8 mouse cellular contexts compared by ENCODE assay signal in genomic region chr6:119924235-119925005, GRCm38 (mm10). TPM values are rescaled to one million over a fixed set of nuclear protein-coding genes. Genes with fewer than 3 reads are reported as not detected.
DNase-seq lines count a peak whose midpoint lies in the region; ATAC-seq and TF ChIP-seq lines count a peak whose summit lies in the region.

No protein-coding gene starts in this region.

- H3K27ac ChIP-seq in liver, adult 2 months (replicated peaks; ENCODE audit: insufficient read depth, low read depth, low read length), result no peak overlapping the region
- H3K27ac ChIP-seq in liver, embryonic 11.5 days (ENCODE audit: low read depth, low read length), result no peak overlapping the region
- no peak overlapping the region for H3K27ac ChIP-seq in embryonic facial prominence, embryonic 14.5 days (replicated peaks; ENCODE audit: low read depth, low read length)

- no peaks in the 10 kb centered on the region for H3K27me3 ChIP-seq in liver, adult 2 months (ENCODE audit: control insufficient read depth, insufficient read depth, low read length)
- H3K27me3 ChIP-seq in liver, embryonic 11.5 days (replicated peaks; ENCODE audit: control insufficient read depth, insufficient read depth, low read length), result no peaks in the 10 kb centered on the region
- H3K27me3 ChIP-seq in embryonic facial prominence, embryonic 14.5 days (replicated peaks; ENCODE audit: control insufficient read depth, insufficient read depth, low read length), result no peaks in the 10 kb centered on the region

- DNase-seq in cerebellum, adult 9-10 months, result peak; percentile 54
- no peak for DNase-seq in cerebellum, adult 9-11 months
- no peak for DNase-seq in liver, adult 2 months (ENCODE audit: extremely low read depth, low read depth, low spot score)
- no peak for DNase-seq in liver, embryonic 11.5 days (ENCODE audit: low spot score)
- peak; percentile 66 for DNase-seq in embryonic facial prominence, embryonic 14.5 days (ENCODE audit: low spot score)
- DNase-seq in lung, postnatal 10 days, result peak; percentile 24
- no peak for DNase-seq in spleen, postnatal 10 days (ENCODE audit: low spot score in 2 of 2)
- no peak for DNase-seq in thymus, adult 18-20 months

- H3K4me1 ChIP-seq in liver, adult 2 months (ENCODE audit: control insufficient read depth, insufficient read depth, low read length), result no peaks in the 10 kb centered on the region
- no peaks in the 10 kb centered on the region for H3K4me1 ChIP-seq in liver, embryonic 11.5 days (replicated peaks; ENCODE audit: control insufficient read depth, insufficient read depth, low read length)
- H3K4me1 ChIP-seq in embryonic facial prominence, embryonic 14.5 days (ENCODE audit: control insufficient read depth, insufficient read depth, low read length), result no peaks in the 10 kb centered on the region

- TF ChIP-seq CTCF in liver, adult 2 months (IDR thresholded peaks at IDR 0.05; ENCODE audit: low read depth, low read length), result peak; percentile 24; the same call in 1 of the 2 replicates

- H3K4me3 ChIP-seq in liver, adult 2 months (ENCODE audit: insufficient read depth, low read depth, low read length), result no peak overlapping the region
- H3K4me3 ChIP-seq in liver, embryonic 11.5 days (ENCODE audit: low read depth, low read length), result no peak overlapping the region
- H3K4me3 ChIP-seq in embryonic facial prominence, embryonic 14.5 days (ENCODE audit: low read depth, low read length), result no peak overlapping the region

- TF ChIP-seq POLR2A in liver, adult 2 months (IDR thresholded peaks at IDR 0.05; ENCODE audit: extremely low read depth, insufficient read depth, low read length), result no peak

- H3K9ac ChIP-seq in liver, adult 2 months (ENCODE audit: low read depth, low read length), result no peak overlapping the region
- H3K9ac ChIP-seq in liver, embryonic 11.5 days (ENCODE audit: low read depth, low read length), result no peak overlapping the region
- H3K9ac ChIP-seq in embryonic facial prominence, embryonic 14.5 days (ENCODE audit: low read depth, low read length), result no peak overlapping the region

- H3K9me3 ChIP-seq in liver, embryonic 11.5 days (ENCODE audit: control insufficient read depth, low read length), result no peaks in the 10 kb centered on the region
- H3K9me3 ChIP-seq in embryonic facial prominence, embryonic 14.5 days (ENCODE audit: control insufficient read depth, low read length), result no peaks in the 10 kb centered on the region

- no peak for ATAC-seq in liver, embryonic 11.5 days (replicated peaks; ENCODE audit: low FRiP score)
- ATAC-seq in embryonic facial prominence, embryonic 14.5 days (ENCODE audit: low read depth), result peak; percentile 30; the same call in 1 of the 2 replicates

- WGBS in liver, adult 2 months, result 61% methylated on average over 4 of the region's 4 CpGs
- 62% methylated on average over 4 of the region's 4 CpGs for WGBS in liver, embryonic 11.5 days
- 50% methylated on average over 4 of the region's 4 CpGs for WGBS in embryonic facial prominence, embryonic 14.5 days

- no peaks in the 10 kb centered on the region for H3K79me2 ChIP-seq in liver, adult 2 months (ENCODE audit: control insufficient read depth, insufficient read depth, low read length)

- peaks cover 80% of the 10 kb centered on the region for H3K36me3 ChIP-seq in liver, adult 2 months (ENCODE audit: control insufficient read depth, insufficient read depth, low read length)
- H3K36me3 ChIP-seq in liver, embryonic 11.5 days (ENCODE audit: control insufficient read depth, insufficient read depth, low read length), result peaks cover 39% of the 10 kb centered on the region
- H3K36me3 ChIP-seq in embryonic facial prominence, embryonic 14.5 days (ENCODE audit: control insufficient read depth, insufficient read depth, low read length), result peaks cover 94% of the 10 kb centered on the region

- H3K4me2 ChIP-seq in liver, embryonic 11.5 days, result no peak overlapping the region
- H3K4me2 ChIP-seq in embryonic facial prominence, embryonic 14.5 days (ENCODE audit: low read depth, low read length), result no peak overlapping the region

RNA-seq across cellular contexts. Expression of gene Rad52, which starts 21.9 kb away (rescaled TPM):
- total RNA-seq in liver, adult 2 months (2014; rRNA removed), result 10.5 and 11.5 TPM in 2 replicates
- 7.9 and 10.3 TPM in 2 replicates for polyA plus RNA-seq in liver, adult 2 months (2012; rRNA removed)
- 23.9 and 24.7 TPM in 2 replicates for polyA plus RNA-seq in liver, embryonic 11.5 days (2014; fragmentation: Nextera tagmentation; extraction: Ambion mirVana)
- 17.2 and 21.6 TPM in 2 replicates for polyA plus RNA-seq in embryonic facial prominence, embryonic 14.5 days (2014; fragmentation: Nextera tagmentation; extraction: Ambion mirVana)

Comparison
In these comparisons a context has a peak if more than half of its experiments do, and no peak if none do; other contexts are left out.
1. DNase-seq: peak in cerebellum, adult 9-10 months (single experiment), embryonic facial prominence, embryonic 14.5 days (single experiment) and lung, postnatal 10 days (single experiment); none in cerebellum, adult 9-11 months (single experiment), liver, adult 2 months (single experiment), liver, embryonic 11.5 days (single experiment), spleen, postnatal 10 days (0 of 2) and thymus, adult 18-20 months (0 of 2).